Mouse (Mus musculus) ES-CJ7 (cell line): ENCODE measurements around the gene Igsf3.

Experiments used
- DNase-seq: peaks from one replicate; pipeline ENCODE4 v3.0.0; 2011; ENCODE audit warnings: low read depth, low spot score

The Igsf3 gene

DNA sequence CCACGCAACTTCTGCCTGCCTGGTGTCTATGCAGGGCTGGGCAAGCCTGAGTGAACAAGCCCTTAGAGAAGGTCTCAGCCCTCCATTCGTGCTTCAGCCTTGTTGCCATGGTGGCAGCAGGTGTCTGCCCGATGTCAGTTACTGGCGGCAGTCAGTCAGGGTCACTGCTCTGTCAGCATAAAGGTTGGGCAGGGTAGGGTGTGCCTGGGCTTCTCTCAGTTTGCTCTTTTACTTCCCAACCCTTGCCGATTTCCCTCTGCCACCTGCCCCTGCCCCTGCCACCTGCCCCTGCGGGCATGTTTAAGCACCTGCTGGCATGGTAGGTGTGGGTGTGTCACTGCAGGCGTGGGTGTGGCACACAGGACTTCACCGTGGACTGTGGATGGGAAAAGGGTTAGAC lies 67.6 kb downstream of the Igsf3 start:
- DNase-seq, result no peak

DNA sequence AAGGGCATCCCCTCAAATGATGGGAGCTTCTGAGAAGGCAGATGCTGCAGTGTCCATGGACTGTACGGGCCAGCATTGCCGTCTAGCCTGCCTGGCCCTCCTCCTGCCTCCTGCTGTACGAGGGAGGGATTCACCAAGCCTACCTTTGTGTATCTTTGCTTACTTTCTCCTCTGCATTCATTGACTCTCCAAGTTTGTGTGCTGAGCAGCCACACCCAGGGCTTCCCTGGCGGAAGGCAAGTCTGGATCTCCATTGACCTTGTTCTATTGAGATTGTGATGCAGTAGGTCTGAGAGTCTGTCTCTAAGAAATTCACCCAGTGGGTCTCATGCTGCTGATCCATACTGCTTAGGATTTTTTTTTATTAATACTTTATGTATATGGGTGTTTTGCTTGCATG lies 70.4 kb downstream of the Igsf3 start:
- peak; percentile 76 for DNase-seq

DNA sequence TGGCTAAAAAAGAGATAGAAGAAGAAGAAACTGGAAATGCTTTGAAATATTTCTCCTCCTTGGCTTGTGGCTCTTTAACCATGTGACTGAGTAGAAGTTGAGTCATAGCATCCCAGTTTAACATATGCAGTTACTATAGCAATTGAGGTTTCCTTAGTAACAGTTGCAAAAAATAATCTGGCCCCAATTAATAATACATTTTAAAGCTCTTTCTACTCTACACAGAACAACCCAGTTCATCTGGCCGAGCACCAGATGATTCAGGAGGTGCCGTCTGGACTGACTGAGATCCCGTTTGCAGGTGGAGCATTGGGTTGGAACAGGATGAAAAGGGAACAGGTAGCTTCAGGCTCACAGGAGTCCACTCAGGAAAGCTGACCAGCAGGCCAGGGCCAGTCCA lies 71.9 kb downstream of the Igsf3 start:
- no peak for DNase-seq

GRCm38 (mm10) chr3:101450811-101451428 lies 74.0 kb downstream of the Igsf3 start:
- DNase-seq, result no peak

GRCm38 (mm10) chr3:101460618-101461017 lies 83.7 kb downstream of the Igsf3 start:
- DNase-seq, result no peak

DNA sequence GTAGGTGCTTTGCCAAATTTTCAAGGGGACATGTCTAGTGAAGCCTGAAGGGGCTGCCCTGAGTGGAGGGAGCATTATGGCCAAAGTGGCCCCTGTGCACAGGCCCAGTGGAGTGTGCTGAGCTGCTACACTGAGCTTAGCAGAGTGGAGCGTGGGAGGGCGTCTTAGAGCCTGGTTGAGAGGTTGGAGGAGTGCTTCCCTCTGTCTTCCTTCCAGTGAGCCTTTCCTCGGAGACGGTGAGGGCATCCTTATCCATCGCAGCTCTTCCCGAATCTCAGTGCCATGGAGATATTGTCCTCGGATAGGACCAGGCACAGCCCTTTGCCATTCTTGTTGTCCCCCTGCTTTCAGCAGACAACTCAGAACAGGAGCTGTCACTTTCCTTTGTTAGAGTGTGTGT lies 84.2 kb downstream of the Igsf3 start:
- no peak for DNase-seq

DNA sequence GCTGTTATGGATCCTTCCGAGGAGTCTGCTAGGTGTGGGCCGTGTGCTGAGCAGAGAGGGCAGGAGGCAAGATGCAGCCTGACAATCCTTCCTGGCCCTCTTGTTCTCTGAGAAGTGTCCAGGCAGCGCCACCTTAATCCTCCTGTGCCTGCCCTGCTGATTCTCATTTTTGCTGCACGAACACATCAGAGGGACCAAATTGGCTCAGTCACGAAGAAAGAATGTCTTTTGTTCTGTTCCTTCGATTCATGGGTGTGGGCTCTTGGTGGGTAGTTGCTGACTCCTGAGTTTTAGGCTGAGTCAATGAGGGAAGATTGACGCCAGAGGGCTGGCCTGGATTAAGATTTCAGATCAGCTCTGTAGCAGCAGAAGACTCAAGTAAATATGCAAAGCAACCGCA lies 84.9 kb downstream of the Igsf3 start:
- no peak for DNase-seq

- DNase-seq, result peak; percentile 80
Observed at GRCm38 (mm10) chr3:101462294-101462693, 85.4 kb downstream of the Igsf3 start.

GRCm38 (mm10) chr3:101463491-101463890 lies 86.6 kb downstream of the Igsf3 start:
- no peak for DNase-seq

GRCm38 (mm10) chr3:101469675-101470074 lies 92.8 kb downstream of the Igsf3 start:
- no peak for DNase-seq

DNA sequence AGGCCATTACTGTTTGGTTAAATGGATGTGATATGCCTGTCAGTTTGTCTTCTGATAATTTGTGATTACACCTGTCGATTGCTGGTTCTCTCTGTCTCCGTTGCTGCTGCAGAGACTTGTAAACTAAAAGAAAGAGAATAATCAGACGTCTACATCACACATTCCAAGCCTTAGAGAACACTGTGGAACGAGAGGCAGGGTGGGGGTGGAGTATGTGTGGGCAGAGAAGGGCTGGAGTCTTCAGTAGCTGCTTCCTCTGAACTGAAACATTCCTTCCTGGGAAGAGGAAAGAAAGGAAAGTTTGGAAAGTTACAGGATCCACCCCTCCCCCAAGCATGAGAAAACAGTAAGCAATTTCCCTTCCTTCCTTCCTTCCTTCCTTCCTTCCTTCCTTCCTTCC lies 95.0 kb downstream of the Igsf3 start:
- no peak for DNase-seq

GRCm38 (mm10) chr3:101481951-101482350 lies 105.1 kb downstream of the Igsf3 start:
- DNase-seq, result no peak

DNA sequence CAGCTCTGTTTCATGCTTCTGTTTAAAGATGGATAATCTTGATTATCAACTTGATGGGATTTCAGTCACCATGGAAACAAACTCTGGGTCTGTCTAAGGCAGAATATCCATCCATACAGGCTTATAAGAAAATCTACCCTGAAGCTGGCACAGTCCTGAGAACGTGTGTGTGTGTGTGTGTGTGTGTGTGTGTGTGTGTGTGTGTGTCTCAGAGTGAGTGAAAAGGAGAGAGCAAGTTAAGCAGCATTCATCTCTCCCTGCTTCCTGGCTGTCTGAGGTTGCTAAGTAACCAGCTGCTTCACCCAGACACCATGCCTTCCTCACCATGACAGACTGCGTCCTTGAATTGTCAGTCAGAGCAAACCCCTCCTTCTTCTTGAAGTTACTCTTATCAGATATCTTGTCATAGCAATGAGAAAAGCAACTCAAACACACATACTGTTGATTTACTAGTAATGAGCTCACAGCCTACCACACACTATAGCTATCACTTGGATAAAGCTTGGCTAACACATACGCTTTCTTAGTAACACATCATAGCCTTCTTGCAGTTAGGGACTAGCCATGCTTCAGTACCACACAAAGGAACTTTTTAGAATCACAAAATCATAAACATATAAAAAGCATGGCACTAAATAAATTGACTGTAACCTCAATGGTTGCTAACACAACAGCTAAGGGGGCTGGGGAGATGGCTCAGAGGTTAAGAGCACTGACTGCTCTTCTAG lies 106.5 kb downstream of the Igsf3 start:
- DNase-seq, result no peak

DNA sequence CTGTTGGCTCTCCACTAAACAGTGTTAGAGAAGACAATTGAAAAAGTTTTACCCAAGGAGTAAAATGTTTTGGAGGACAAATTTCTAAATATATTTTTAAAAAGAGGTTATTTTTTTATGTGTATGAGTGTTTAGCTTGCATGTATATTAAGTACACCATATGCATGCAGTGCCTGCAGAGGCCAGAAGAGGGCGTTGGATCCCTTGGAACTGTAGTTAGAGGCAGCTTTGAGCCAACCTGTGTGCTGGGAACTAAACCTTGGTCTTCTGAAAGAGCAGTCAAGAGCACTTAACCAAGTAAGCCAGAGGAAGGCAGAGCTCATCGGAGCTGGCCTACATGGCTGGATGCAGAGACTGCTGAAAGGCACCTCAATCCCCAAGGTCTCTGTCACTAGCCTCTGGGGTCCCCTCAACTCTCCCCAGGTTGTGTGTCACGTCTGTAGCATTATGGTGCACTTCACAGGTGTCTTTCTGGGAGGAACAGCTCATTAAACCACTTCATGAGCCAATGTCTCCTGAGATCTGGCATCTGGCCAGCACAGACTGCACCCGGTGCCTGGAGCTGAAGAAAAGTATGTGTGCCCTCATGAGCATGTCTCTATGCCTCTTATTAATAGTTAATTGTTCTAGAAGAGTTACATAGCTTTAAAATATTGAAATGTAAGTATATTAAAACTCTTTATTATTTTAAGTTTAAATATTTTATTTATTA lies 109.3 kb downstream of the Igsf3 start:
- peak; percentile 54 for DNase-seq

DNA sequence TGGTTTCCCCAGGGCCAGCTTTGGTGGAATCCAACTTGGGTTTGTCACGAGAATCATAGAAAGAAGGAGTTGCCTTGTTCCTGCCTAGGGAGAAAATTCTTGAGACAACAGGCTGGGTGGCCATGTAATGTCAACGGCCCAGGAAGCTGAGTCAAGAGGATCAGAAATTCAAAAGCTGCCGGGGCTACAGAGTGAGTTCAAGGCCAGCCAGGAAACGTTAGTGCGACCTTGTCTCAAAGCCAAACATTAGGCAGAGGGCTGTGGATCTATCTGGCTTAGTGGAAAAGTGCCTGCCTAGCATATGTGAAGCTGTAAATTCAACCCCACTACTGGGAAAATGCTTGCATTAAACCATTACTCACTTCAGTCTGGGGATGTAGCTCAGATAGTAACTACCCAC lies 110.6 kb downstream of the Igsf3 start:
- peak; percentile 48 for DNase-seq

DNA sequence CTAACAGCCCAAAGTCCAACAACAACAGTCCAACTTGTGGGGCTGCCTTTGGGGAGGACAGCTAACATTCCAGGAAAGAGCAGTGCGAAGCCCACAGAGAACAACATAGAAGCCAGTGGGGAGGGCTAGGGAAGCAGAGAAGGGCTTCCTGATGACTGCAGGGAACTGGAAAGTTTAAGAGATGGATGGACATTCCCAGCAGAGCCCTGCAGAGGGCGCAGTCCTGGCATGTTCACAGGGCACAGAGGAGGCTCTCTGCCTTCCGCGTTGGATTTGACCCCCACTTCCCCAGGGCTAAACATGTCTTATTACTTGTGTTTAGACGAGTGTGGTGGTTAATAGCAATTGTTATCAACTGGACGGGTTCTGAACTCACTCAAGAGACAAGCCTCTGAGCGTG lies 111.3 kb downstream of the Igsf3 start:
- DNase-seq, result peak; percentile 59

- DNase-seq, result no peak
Observed at GRCm38 (mm10) chr3:101490515-101490914, 113.6 kb downstream of the Igsf3 start.

DNA sequence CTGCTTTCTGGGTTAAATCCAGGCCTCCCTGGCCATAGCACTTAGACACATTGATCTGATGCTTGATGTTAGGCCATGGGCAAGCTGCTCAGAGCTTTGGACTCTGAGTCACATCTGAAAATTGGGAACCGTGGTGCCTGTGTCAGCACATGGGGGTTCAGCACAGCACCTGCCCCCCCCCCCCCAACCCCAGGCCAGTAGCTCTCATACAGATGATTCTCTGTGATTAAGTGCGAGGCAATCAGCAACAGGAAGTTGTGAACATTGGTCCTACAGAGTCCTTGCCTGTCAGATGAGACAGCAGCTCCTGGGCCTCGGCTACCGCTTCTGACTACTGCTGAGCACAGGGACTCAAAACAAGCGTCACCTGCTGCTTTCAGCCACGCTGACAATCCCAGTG lies 116.0 kb downstream of the Igsf3 start:
- no peak for DNase-seq

- DNase-seq, result peak; percentile 92
Observed at GRCm38 (mm10) chr3:101493937-101494459, 117.1 kb downstream of the Igsf3 start.

DNA sequence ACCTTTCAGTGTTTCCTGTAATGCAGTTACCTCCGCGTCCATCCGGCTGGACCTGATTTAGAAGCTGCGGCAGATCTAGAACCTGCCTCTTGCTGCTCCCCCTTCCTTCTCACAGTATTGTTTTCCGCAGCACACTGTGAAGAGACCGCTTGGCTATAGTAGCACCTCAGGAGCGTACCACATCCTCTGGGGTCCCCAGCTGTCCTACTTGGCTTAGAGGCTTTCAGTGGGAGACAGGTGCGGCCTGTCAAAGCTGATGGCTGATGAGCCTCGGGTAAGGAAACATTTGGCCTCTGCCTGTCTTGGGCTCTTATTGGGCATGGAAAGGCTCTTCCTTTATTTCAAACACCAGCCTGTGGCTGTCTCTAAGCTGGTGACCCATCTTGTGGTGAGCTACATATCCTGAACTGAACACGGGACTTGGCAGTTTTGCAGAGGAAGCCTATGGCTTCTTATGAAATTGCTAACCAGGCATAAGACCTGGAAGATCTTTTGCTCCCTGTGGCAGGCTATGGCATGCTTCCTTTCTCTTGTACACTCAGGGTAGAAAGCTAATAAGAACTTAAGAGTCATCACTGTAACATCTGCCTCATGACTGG lies 120.6 kb downstream of the Igsf3 start:
- no peak for DNase-seq

- DNase-seq, result no peak
Observed at GRCm38 (mm10) chr3:101499906-101500305, 123.0 kb downstream of the Igsf3 start.

GRCm38 (mm10) chr3:101500393-101501051 lies 123.6 kb downstream of the Igsf3 start:
- DNase-seq, result no peak
